Mouse (Mus musculus): ENCODE results near the gene Agbl1. TPM values are rescaled to one million over a fixed set of nuclear protein-coding genes. Genes with fewer than 3 reads are reported as not detected.

Agbl1 gene
- total RNA-seq, 1 experiment: not detected

DNA sequence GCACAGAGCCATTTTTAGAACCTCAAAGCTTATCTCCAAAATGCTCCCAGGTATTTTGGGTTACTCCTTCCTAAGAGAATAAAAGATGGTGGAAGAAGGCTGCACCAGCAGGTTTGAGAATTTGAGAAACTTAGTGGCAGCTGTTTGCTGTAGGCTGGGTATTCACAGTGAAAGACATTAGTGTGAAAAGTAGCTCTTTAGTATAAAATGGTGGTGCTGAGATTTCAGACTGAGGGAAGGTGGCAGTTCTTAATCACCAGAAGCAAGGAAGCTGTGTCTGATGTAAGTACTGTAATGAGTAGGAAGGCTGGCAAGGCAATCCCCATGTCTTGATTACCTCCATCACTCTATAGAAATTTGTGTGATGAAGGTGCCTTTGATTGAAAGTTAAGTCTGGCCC, 799.3 kb downstream of the Agbl1 start:
- Histone ChIP-seq H3K9me3 (ENCODE audit: control insufficient read depth, insufficient read depth, low read depth, low read length) (no peaks in the 10 kb centered on the region), H3K27ac (ENCODE audit: insufficient read depth, low read depth, low read length, poor library complexity, severe bottlenecking) (no peak overlapping the region), H3K36me3 (ENCODE audit: control insufficient read depth, insufficient read depth, low read length, poor library complexity, severe bottlenecking) (no peaks in the 10 kb centered on the region), H3K4me1 (ENCODE audit: control insufficient read depth in 2 of 2, insufficient read depth in 2 of 2, low read length in 2 of 2, poor library complexity in 1 of 2) (no peaks in the 10 kb centered on the region), H3K9ac (ENCODE audit: insufficient read depth, low read depth, low read length, poor library complexity, severe bottlenecking) (no peak overlapping the region), H3K4me3 (ENCODE audit: insufficient read depth in 1 of 2, low read depth in 1 of 2, low read length in 2 of 2, poor library complexity in 1 of 2, severe bottlenecking in 1 of 2) (no peak overlapping the region)
- in situ Hi-C loops (cut with MboI; ENCODE audit: low sequenced_read_pairs in 2 of 2, unreplicated experiment in 2 of 2): no loop called here
- TF ChIP-seq HCFC1 (IDR thresholded peaks at IDR 0.05; ENCODE audit: borderline replicate concordance, insufficient read depth, low read length) (no peak), CHD2 (IDR thresholded peaks at IDR 0.05; ENCODE audit: low read depth, low read length) (no peak), ZC3H11A (IDR thresholded peaks at IDR 0.05; ENCODE audit: borderline replicate concordance, low read depth, low read length) (no peak), ZNF384 (IDR thresholded peaks at IDR 0.05; ENCODE audit: low read depth, low read length) (no peak), MAFK (IDR thresholded peaks at IDR 0.05; ENCODE audit: insufficient read depth, low read depth, low read length) (no peak)
- DNase-seq (ENCODE audit: low read depth, low spot score): no peak

DNA sequence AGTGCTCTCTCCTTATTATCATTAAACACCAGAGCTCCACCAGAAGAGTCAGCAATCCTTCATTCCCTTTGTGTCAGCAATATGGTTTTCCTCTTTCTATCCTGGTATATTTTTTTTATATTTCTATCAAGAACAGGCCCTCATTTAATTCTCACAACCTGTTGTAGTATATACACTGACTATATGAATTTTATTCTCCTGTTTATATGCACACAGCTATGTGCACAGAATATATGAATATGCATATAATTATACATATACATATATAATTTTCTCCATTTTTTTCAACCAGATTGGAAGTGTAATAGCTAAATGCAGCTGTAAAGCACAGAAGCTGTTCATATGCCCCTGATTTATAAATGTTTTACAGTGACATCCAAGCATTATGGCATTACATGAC, 846.3 kb downstream of the Agbl1 start:
- in situ Hi-C loops (cut with MboI; ENCODE audit: low sequenced_read_pairs in 2 of 2, unreplicated experiment in 2 of 2): no loop called here
- H3K27ac ChIP-seq (ENCODE audit: insufficient read depth, low read depth, low read length, poor library complexity, severe bottlenecking): no peak overlapping the region
- H3K9ac ChIP-seq (ENCODE audit: insufficient read depth, low read depth, low read length, poor library complexity, severe bottlenecking): no peak overlapping the region
- H3K4me3 ChIP-seq (ENCODE audit: insufficient read depth in 1 of 2, low read depth in 1 of 2, low read length in 2 of 2, poor library complexity in 1 of 2, severe bottlenecking in 1 of 2): no peak overlapping the region
- no peaks in the 10 kb centered on the region for H3K36me3 ChIP-seq (ENCODE audit: control insufficient read depth, insufficient read depth, low read length, poor library complexity, severe bottlenecking)
- TF ChIP-seq CHD2 (IDR thresholded peaks at IDR 0.05; ENCODE audit: low read depth, low read length): no peak
- TF ChIP-seq MAFK (IDR thresholded peaks at IDR 0.05; ENCODE audit: insufficient read depth, low read depth, low read length): no peak
- no peaks in the 10 kb centered on the region for H3K9me3 ChIP-seq (ENCODE audit: control insufficient read depth, insufficient read depth, low read depth, low read length)
- DNase-seq (ENCODE audit: low read depth, low spot score): no peak
- no peaks in the 10 kb centered on the region for H3K4me1 ChIP-seq (ENCODE audit: control insufficient read depth in 2 of 2, insufficient read depth in 2 of 2, low read length in 2 of 2, poor library complexity in 1 of 2)

GRCm38 (mm10) chr7:77087266-77087665, 857.6 kb downstream of the Agbl1 start:
- no peaks in the 10 kb centered on the region for H3K9me3 ChIP-seq (ENCODE audit: control insufficient read depth, insufficient read depth, low read depth, low read length)
- in situ Hi-C loops (cut with MboI; ENCODE audit: low sequenced_read_pairs in 2 of 2, unreplicated experiment in 2 of 2): no loop called here
- no peak overlapping the region for H3K27ac ChIP-seq (ENCODE audit: insufficient read depth, low read depth, low read length, poor library complexity, severe bottlenecking)
- DNase-seq (ENCODE audit: low read depth, low spot score): no peak
- no peaks in the 10 kb centered on the region for H3K4me1 ChIP-seq (ENCODE audit: control insufficient read depth in 2 of 2, insufficient read depth in 2 of 2, low read length in 2 of 2, poor library complexity in 1 of 2)
- H3K9ac ChIP-seq (ENCODE audit: insufficient read depth, low read depth, low read length, poor library complexity, severe bottlenecking): no peak overlapping the region
- TF ChIP-seq ZNF384 (IDR thresholded peaks at IDR 0.05; ENCODE audit: low read depth, low read length) (no peak), HCFC1 (IDR thresholded peaks at IDR 0.05; ENCODE audit: borderline replicate concordance, insufficient read depth, low read length) (no peak), MAFK (IDR thresholded peaks at IDR 0.05; ENCODE audit: insufficient read depth, low read depth, low read length) (no peak), CHD2 (IDR thresholded peaks at IDR 0.05; ENCODE audit: low read depth, low read length) (no peak), ZC3H11A (IDR thresholded peaks at IDR 0.05; ENCODE audit: borderline replicate concordance, low read depth, low read length) (no peak)
- no peak overlapping the region for H3K4me3 ChIP-seq (ENCODE audit: insufficient read depth in 1 of 2, low read depth in 1 of 2, low read length in 2 of 2, poor library complexity in 1 of 2, severe bottlenecking in 1 of 2)
- H3K36me3 ChIP-seq (ENCODE audit: control insufficient read depth, insufficient read depth, low read length, poor library complexity, severe bottlenecking): no peaks in the 10 kb centered on the region

DNA sequence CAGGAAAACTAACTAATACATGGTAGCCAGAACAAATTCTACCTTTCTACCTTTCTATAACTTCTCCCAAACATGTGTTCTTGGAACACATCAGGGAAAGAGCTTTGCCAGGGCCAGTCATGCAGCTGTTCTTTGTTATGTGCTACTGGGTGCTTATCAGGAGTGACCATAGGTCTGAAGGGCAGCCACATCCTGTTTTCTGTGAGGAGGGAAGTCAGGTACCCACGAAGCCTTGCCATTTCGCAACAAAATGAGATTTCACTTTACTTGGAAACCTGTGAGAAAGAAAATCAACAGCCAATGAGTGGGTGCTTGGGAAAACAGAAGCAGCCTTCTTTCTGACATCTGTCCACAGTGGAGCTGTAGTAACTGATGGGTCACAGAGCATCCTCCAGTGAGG, 865.5 kb downstream of the Agbl1 start:
- no peak for DNase-seq (ENCODE audit: low read depth, low spot score)
- no peaks in the 10 kb centered on the region for H3K4me1 ChIP-seq (ENCODE audit: control insufficient read depth in 2 of 2, insufficient read depth in 2 of 2, low read length in 2 of 2, poor library complexity in 1 of 2)
- in situ Hi-C loops (cut with MboI; ENCODE audit: low sequenced_read_pairs in 2 of 2, unreplicated experiment in 2 of 2): no loop called here
- no peak overlapping the region for H3K4me3 ChIP-seq (ENCODE audit: insufficient read depth in 1 of 2, low read depth in 1 of 2, low read length in 2 of 2, poor library complexity in 1 of 2, severe bottlenecking in 1 of 2)
- no peaks in the 10 kb centered on the region for H3K36me3 ChIP-seq (ENCODE audit: control insufficient read depth, insufficient read depth, low read length, poor library complexity, severe bottlenecking)
- no peak overlapping the region for H3K27ac ChIP-seq (ENCODE audit: insufficient read depth, low read depth, low read length, poor library complexity, severe bottlenecking)
- TF ChIP-seq CHD2 (IDR thresholded peaks at IDR 0.05; ENCODE audit: low read depth, low read length) (no peak), MAFK (IDR thresholded peaks at IDR 0.05; ENCODE audit: insufficient read depth, low read depth, low read length) (no peak), HCFC1 (IDR thresholded peaks at IDR 0.05; ENCODE audit: borderline replicate concordance, insufficient read depth, low read length) (no peak), ZC3H11A (IDR thresholded peaks at IDR 0.05; ENCODE audit: borderline replicate concordance, low read depth, low read length) (no peak), ZNF384 (IDR thresholded peaks at IDR 0.05; ENCODE audit: low read depth, low read length) (no peak)
- no peak overlapping the region for H3K9ac ChIP-seq (ENCODE audit: insufficient read depth, low read depth, low read length, poor library complexity, severe bottlenecking)
- no peaks in the 10 kb centered on the region for H3K9me3 ChIP-seq (ENCODE audit: control insufficient read depth, insufficient read depth, low read depth, low read length)

DNA sequence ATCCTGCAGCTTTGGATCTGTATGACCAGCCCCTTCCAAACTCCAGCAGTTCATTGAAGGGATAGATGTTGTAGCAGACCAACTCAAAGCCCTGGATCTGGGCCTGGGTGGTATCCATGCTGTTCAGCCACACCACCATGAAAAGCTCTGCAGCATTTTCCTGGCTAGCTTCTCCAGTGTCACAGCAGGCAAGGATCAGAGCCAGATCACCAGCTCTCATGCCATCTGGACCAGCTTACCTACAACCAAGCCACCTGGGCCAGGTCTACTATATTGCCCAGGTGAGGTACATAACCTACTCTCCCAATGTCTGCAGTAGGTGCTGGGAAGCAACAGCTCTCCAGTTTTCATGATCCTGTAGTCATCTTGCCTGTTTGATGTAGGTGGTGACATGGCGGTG, 884.3 kb downstream of the Agbl1 start:
- TF ChIP-seq HCFC1 (IDR thresholded peaks at IDR 0.05; ENCODE audit: borderline replicate concordance, insufficient read depth, low read length): no peak
- no peak for TF ChIP-seq ZNF384 (IDR thresholded peaks at IDR 0.05; ENCODE audit: low read depth, low read length)
- TF ChIP-seq CHD2 (IDR thresholded peaks at IDR 0.05; ENCODE audit: low read depth, low read length): no peak
- no peak for TF ChIP-seq ZC3H11A (IDR thresholded peaks at IDR 0.05; ENCODE audit: borderline replicate concordance, low read depth, low read length)
- TF ChIP-seq MAFK (IDR thresholded peaks at IDR 0.05; ENCODE audit: insufficient read depth, low read depth, low read length): no peak

More for the DNA sequence above, 884.3 kb downstream of the Agbl1 start:
- H3K4me3 ChIP-seq (ENCODE audit: insufficient read depth in 1 of 2, low read depth in 1 of 2, low read length in 2 of 2, poor library complexity in 1 of 2, severe bottlenecking in 1 of 2): no peak overlapping the region
- in situ Hi-C loops (cut with MboI; ENCODE audit: low sequenced_read_pairs in 2 of 2, unreplicated experiment in 2 of 2): no loop called here
- no peaks in the 10 kb centered on the region for H3K9me3 ChIP-seq (ENCODE audit: control insufficient read depth, insufficient read depth, low read depth, low read length)
- no peak overlapping the region for H3K27ac ChIP-seq (ENCODE audit: insufficient read depth, low read depth, low read length, poor library complexity, severe bottlenecking)
- no peak overlapping the region for H3K9ac ChIP-seq (ENCODE audit: insufficient read depth, low read depth, low read length, poor library complexity, severe bottlenecking)
- no peaks in the 10 kb centered on the region for H3K36me3 ChIP-seq (ENCODE audit: control insufficient read depth, insufficient read depth, low read length, poor library complexity, severe bottlenecking)
- no peak for DNase-seq (ENCODE audit: low read depth, low spot score)
- H3K4me1 ChIP-seq (ENCODE audit: control insufficient read depth in 2 of 2, insufficient read depth in 2 of 2, low read length in 2 of 2, poor library complexity in 1 of 2): no peaks in the 10 kb centered on the region

All from ES-E14 (cell line).